Mouse (Mus musculus) right cerebral cortex, adult 18-20 months (tissue): Measurements from ENCODE around the gene Cryl1.

Experiments
- DNase-seq: peaks from one replicate; pipeline ENCODE4 v3.0.0; 2022; ENCODE audit warnings: mixed read lengths

The Cryl1 gene

GRCm38 (mm10) chr14:57316662-57317600 lies 81.4 kb downstream of the Cryl1 start:
- peak; percentile 16 for DNase-seq

- peak; percentile 14 for DNase-seq
Measured at GRCm38 (mm10) chr14:57315976-57316375, 82.4 kb downstream of the Cryl1 start.

GRCm38 (mm10) chr14:57315551-57315950 lies 82.8 kb downstream of the Cryl1 start:
- no peak for DNase-seq

- peak; percentile 77 for DNase-seq
Measured at GRCm38 (mm10) chr14:57301600-57302230, 96.6 kb downstream of the Cryl1 start.

- no peak for DNase-seq
Measured at GRCm38 (mm10) chr14:57300530-57300929, 97.8 kb downstream of the Cryl1 start.

GRCm38 (mm10) chr14:57297672-57298071 lies 100.7 kb downstream of the Cryl1 start:
- no peak for DNase-seq

- DNase-seq = no peak
Measured at GRCm38 (mm10) chr14:57291399-57291942, 106.9 kb downstream of the Cryl1 start.

- no peak for DNase-seq
Measured at GRCm38 (mm10) chr14:57289105-57289504, 109.2 kb downstream of the Cryl1 start.

- DNase-seq = no peak
Measured at GRCm38 (mm10) chr14:57283816-57284215, 114.5 kb downstream of the Cryl1 start.

GRCm38 (mm10) chr14:57282591-57282990 lies 115.7 kb downstream of the Cryl1 start:
- no peak for DNase-seq

GRCm38 (mm10) chr14:57280835-57281234 lies 117.5 kb downstream of the Cryl1 start:
- DNase-seq = no peak

- no peak for DNase-seq
Measured at GRCm38 (mm10) chr14:57276481-57277012, 121.8 kb downstream of the Cryl1 start.

GRCm38 (mm10) chr14:57272341-57272740 lies 126.0 kb downstream of the Cryl1 start:
- DNase-seq = no peak

- no peak for DNase-seq
Measured at GRCm38 (mm10) chr14:57271861-57272260, 126.5 kb downstream of the Cryl1 start.

GRCm38 (mm10) chr14:57268900-57269299 lies 129.4 kb downstream of the Cryl1 start:
- DNase-seq = no peak

- DNase-seq = no peak
Measured at GRCm38 (mm10) chr14:57268344-57268743, 130.0 kb downstream of the Cryl1 start.

- no peak for DNase-seq
Measured at GRCm38 (mm10) chr14:57263943-57264342, 134.4 kb downstream of the Cryl1 start.

GRCm38 (mm10) chr14:57259341-57259740 lies 139.0 kb downstream of the Cryl1 start:
- DNase-seq = no peak

- peak; percentile 8 for DNase-seq
Measured at GRCm38 (mm10) chr14:57248661-57249060, 149.7 kb downstream of the Cryl1 start.

GRCm38 (mm10) chr14:57246575-57246974 lies 151.8 kb downstream of the Cryl1 start:
- no peak for DNase-seq

- DNase-seq = no peak
Measured at GRCm38 (mm10) chr14:57242978-57243377, 155.4 kb downstream of the Cryl1 start.

- no peak for DNase-seq
Measured at GRCm38 (mm10) chr14:57235276-57235675, 163.1 kb downstream of the Cryl1 start.

GRCm38 (mm10) chr14:57234711-57235110 lies 163.6 kb downstream of the Cryl1 start:
- no peak for DNase-seq
